Comparison of ENCODE assay signal across 8 mouse cellular contexts in the genomic region with DNA sequence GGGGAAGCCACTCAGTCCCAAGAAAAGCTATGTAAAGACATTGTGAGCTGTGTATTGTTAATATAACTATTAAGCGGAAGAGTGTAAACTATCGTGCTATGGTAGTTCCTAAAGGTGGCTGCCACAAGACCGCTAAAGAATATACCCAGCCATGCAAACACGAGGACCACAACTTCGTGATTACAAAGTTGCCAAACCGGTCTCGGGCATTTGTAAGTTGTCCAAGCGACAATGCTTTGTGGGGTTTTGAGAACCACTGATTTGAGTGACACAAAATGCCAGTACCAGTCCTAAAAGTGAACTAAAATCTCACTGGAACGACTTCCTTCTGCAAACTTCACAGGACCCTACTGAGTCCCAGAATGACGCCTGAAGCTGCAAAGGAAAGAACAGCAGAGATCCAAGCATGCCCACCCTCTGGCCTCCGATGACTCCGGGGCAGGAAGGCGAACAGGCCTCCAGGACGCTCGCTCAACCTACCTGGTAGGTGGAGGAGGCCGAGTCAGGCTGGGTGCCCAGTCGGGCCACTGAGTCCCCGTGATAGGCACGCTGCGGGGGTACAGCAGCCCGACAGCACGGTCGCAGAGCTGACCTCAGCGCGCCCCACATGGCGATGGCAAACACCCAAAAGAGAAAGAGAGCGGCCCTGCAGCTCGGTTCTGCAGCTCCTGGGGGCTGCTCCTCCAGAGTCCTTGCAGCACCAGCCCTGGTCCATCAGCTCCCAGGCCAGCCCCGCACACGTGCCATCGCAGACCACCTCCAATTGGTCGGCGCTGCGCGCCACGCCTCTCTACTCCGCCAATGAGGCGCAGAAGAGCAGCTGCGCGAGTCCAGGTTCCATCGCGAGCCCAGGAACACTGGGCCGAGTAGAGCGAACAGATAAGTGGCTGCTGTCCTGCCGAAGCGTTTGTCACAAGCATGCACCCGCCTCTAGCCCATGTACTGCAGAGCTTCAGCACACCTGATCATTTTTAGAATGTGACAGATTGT. TPM values are rescaled to one million over a fixed set of nuclear protein-coding genes. Genes with fewer than 3 reads are reported as not detected.
DNase-seq lines count a peak whose midpoint lies in the region; ATAC-seq and TF ChIP-seq lines count a peak whose summit lies in the region.

A gene (minus strand): TSS at position 734 of the 990 bp plus-strand sequence.

- no peaks in the 10 kb centered on the region for H3K27me3 ChIP-seq in ES-Bruce4 (ENCODE audit: control insufficient read depth, insufficient read depth, low read length, poor library complexity, severe bottlenecking)
- no peaks in the 10 kb centered on the region for H3K27me3 ChIP-seq in forebrain, embryonic 13.5 days
- H3K27me3 ChIP-seq in liver, postnatal 0 days (ENCODE audit: insufficient read depth, low read length): no peaks in the 10 kb centered on the region
- H3K27me3 ChIP-seq in neural tube, embryonic 14.5 days (ENCODE audit: control insufficient read depth, insufficient read depth, low read length): no peaks in the 10 kb centered on the region

- no peaks in the 10 kb centered on the region for H3K4me1 ChIP-seq in ES-Bruce4 (ENCODE audit: control insufficient read depth, insufficient read depth, low read length)
- H3K4me1 ChIP-seq in forebrain, embryonic 13.5 days: peaks cover 24% of the 10 kb centered on the region
- H3K4me1 ChIP-seq in liver, postnatal 0 days (ENCODE audit: insufficient read depth): peaks cover 12% of the 10 kb centered on the region
- peaks cover 10% of the 10 kb centered on the region; the same call in 1 of the 2 replicates for H3K4me1 ChIP-seq in neural tube, embryonic 14.5 days (ENCODE audit: control insufficient read depth, insufficient read depth, low read length)

- H3K36me3 ChIP-seq in ES-Bruce4 (ENCODE audit: control insufficient read depth, insufficient read depth, low read length, poor library complexity, severe bottlenecking): peaks cover 4% of the 10 kb centered on the region; the same call in 1 of the 2 replicates
- H3K36me3 ChIP-seq in forebrain, embryonic 13.5 days (ENCODE audit: poor library complexity, severe bottlenecking): peaks cover 5% of the 10 kb centered on the region
- H3K36me3 ChIP-seq in liver, postnatal 0 days (replicated peaks; ENCODE audit: insufficient read depth, low read length): peaks cover 6% of the 10 kb centered on the region
- H3K36me3 ChIP-seq in neural tube, embryonic 14.5 days (ENCODE audit: control insufficient read depth, insufficient read depth, low read length): peaks cover 5% of the 10 kb centered on the region; the same call in 1 of the 2 replicates

- no peak for TF ChIP-seq EP300 in ES-Bruce4 (IDR thresholded peaks at IDR 0.05; ENCODE audit: insufficient read depth, low read depth, low read length)
- no peak; the same call in 1 of the 2 replicates for TF ChIP-seq EP300 in liver, postnatal 0 days (IDR thresholded peaks at IDR 0.05; ENCODE audit: low read depth)

- H3K9me3 ChIP-seq in ES-Bruce4 (replicated peaks; ENCODE audit: control insufficient read depth, insufficient read depth, low read length, poor library complexity, severe bottlenecking): no peaks in the 10 kb centered on the region
- H3K9me3 ChIP-seq in forebrain, embryonic 13.5 days (replicated peaks): no peaks in the 10 kb centered on the region
- H3K9me3 ChIP-seq in liver, postnatal 0 days (ENCODE audit: low read length): no peaks in the 10 kb centered on the region
- H3K9me3 ChIP-seq in neural tube, embryonic 14.5 days (ENCODE audit: control insufficient read depth, low read length): no peaks in the 10 kb centered on the region

- peak; percentile 89 to 90 for DNase-seq in heart, postnatal 10 days
- DNase-seq in large intestine, adult 2 months (ENCODE audit: low read depth, low spot score): peak; percentile 86
- peak; percentile 91 for DNase-seq in liver, postnatal 0 days
- DNase-seq in testis, postnatal 10 days (ENCODE audit: low spot score): peak; percentile 84

- H3K27ac ChIP-seq in ES-Bruce4 (ENCODE audit: insufficient read depth, low read length): no peak within 1 kb of the TSS
- peak within 1 kb of the TSS; percentile 67; the same call in 1 of the 2 replicates for H3K27ac ChIP-seq in forebrain, embryonic 13.5 days
- peak within 1 kb of the TSS; percentile 88 for H3K27ac ChIP-seq in liver, postnatal 0 days (ENCODE audit: low read depth)
- H3K27ac ChIP-seq in neural tube, embryonic 14.5 days (ENCODE audit: low read depth, low read length): peak within 1 kb of the TSS; percentile 64

- TF ChIP-seq POLR2A in ES-Bruce4 (IDR thresholded peaks at IDR 0.05; ENCODE audit: insufficient read depth, low read length): peak; percentile 72

- intact Hi-C loops in heart, postnatal 10 days (cut with DNase I): loop anchor here (5.0 kb wide), 1 partner anchor 663 kb away; no protein-coding TSS in a partner anchor

- 4% methylated on average over 47 of the region's 47 CpGs for WGBS in forebrain, embryonic 13.5 days
- under 1% methylated on average over 47 of the region's 47 CpGs for WGBS in large intestine, adult 2 months
- WGBS in liver, postnatal 0 days (ENCODE audit: insufficient replicate concordance): 3% methylated on average over 47 of the region's 47 CpGs
- WGBS in neural tube, embryonic 14.5 days: 5% methylated on average over 47 of the region's 47 CpGs

- peak; percentile 100 for ATAC-seq in cerebellum, adult (ENCODE audit: insufficient number of reproducible peaks, low FRiP score, low TSS enrichment)
- ATAC-seq in forebrain, embryonic 13.5 days: peak; percentile 100
- ATAC-seq in liver, postnatal 0 days: peak; percentile 100
- peak; percentile 100 for ATAC-seq in neural tube, embryonic 14.5 days (ENCODE audit: low read depth)

- peak within 1 kb of the TSS; percentile 84 for H3K9ac ChIP-seq in ES-Bruce4 (ENCODE audit: low read depth, poor library complexity, severe bottlenecking)
- peak within 1 kb of the TSS; percentile 83 for H3K9ac ChIP-seq in forebrain, embryonic 13.5 days
- peak within 1 kb of the TSS; percentile 74 for H3K9ac ChIP-seq in liver, postnatal 0 days (replicated peaks)
- peak within 1 kb of the TSS; percentile 77 for H3K9ac ChIP-seq in neural tube, embryonic 14.5 days (replicated peaks; ENCODE audit: low read depth, low read length)

- H3K4me3 ChIP-seq in ES-Bruce4 (ENCODE audit: low read depth, low read length): peak within 1 kb of the TSS; percentile 96
- peak within 1 kb of the TSS; percentile 74 for H3K4me3 ChIP-seq in forebrain, embryonic 13.5 days
- peak within 1 kb of the TSS; percentile 65 for H3K4me3 ChIP-seq in liver, postnatal 0 days (ENCODE audit: low read depth, low read length)
- peak within 1 kb of the TSS; percentile 65 for H3K4me3 ChIP-seq in neural tube, embryonic 14.5 days (ENCODE audit: low read depth, low read length)

- no peak for TF ChIP-seq CTCF in ES-Bruce4 (IDR thresholded peaks at IDR 0.05; ENCODE audit: low read depth, low read length)
- TF ChIP-seq CTCF in liver, postnatal 0 days (IDR thresholded peaks at IDR 0.05; ENCODE audit: low read depth): no peak

- peak within 1 kb of the TSS; percentile 89 for H3K4me2 ChIP-seq in forebrain, embryonic 13.5 days
- H3K4me2 ChIP-seq in liver, postnatal 0 days (ENCODE audit: low read depth, low read length): peak within 1 kb of the TSS; percentile 90
- peak within 1 kb of the TSS; percentile 89 for H3K4me2 ChIP-seq in neural tube, embryonic 14.5 days (ENCODE audit: low read depth, low read length)

RNA-seq across cellular contexts. Expression of the gene that starts here (rescaled TPM):
- polyA plus RNA-seq in ES-Bruce4 (2011; ENCODE audit: insufficient read depth, insufficient read length, low read depth, missing spikeins): 19.9 and 20.1 TPM in 2 replicates
- 36.1 and 36.2 TPM in 2 replicates for polyA plus RNA-seq in forebrain, embryonic 13.5 days (2015; fragmentation: Nextera tagmentation; extraction: Ambion mirVana)
- total RNA-seq in heart, postnatal 10 days (2021): 10 to 100 TPM; 36.1 to 38.3 TPM
- 11.2 and 13.3 TPM in 2 replicates for polyA plus RNA-seq in large intestine, adult 2 months (2012; rRNA removed)
- polyA plus RNA-seq in liver, postnatal 0 days (2015; fragmentation: Nextera tagmentation; extraction: Ambion mirVana): 32.5 and 35.7 TPM in 2 replicates
- polyA plus RNA-seq in neural tube, embryonic 14.5 days (2014; fragmentation: Nextera tagmentation; extraction: Ambion mirVana): 37.2 and 44.0 TPM in 2 replicates
